Mouse (Mus musculus): ENCODE results near the gene Dnajc4. TPM values are rescaled to one million over a fixed set of nuclear protein-coding genes. Genes with fewer than 3 reads are reported as not detected.

The Dnajc4 gene
- polyA plus RNA-seq, 1 experiment, result 24.1 TPM

GRCm38 (mm10) chr19:6970460-6971085 is 21.8 kb downstream of the Dnajc4 start:
- 0 out of 2 replicates have a peak overlapping the region, but pooled peaks have one; percentile 2 for H3K27ac ChIP-seq (ENCODE audit: insufficient read depth, low read length)
- H3K36me3 ChIP-seq (ENCODE audit: control insufficient read depth, insufficient read depth, low read length), result 0 out of 2 replicates have a peak, but pooled peaks cover 1% of the 10 kb centered on the region
- no peaks in the 10 kb centered on the region for H3K27me3 ChIP-seq (ENCODE audit: control insufficient read depth, insufficient read depth, low read length)
- H3K4me1 ChIP-seq (ENCODE audit: control insufficient read depth, insufficient read depth, insufficient read length), result peaks cover 17% of the 10 kb centered on the region
- H3K4me3 ChIP-seq (ENCODE audit: extremely low read depth, insufficient read depth, insufficient read length), result no peak overlapping the region
- 39% methylated on average over 11 of the region's 11 CpGs for WGBS
- TF ChIP-seq POLR2A (IDR thresholded peaks at IDR 0.05; ENCODE audit: low read depth, low read length) (no peak), CTCF (IDR thresholded peaks at IDR 0.05; ENCODE audit: extremely low read depth, insufficient read depth, insufficient read length, insufficient replicate concordance) (no peak)
- DNase-seq (ENCODE audit: low read depth in 1 of 2, low spot score in 2 of 2), result no peak

- Histone ChIP-seq H3K4me3 (ENCODE audit: extremely low read depth, insufficient read depth, insufficient read length) (peak overlapping the region; percentile 70), H3K4me1 (ENCODE audit: control insufficient read depth, insufficient read depth, insufficient read length) (peaks cover 17% of the 10 kb centered on the region), H3K36me3 (ENCODE audit: control insufficient read depth, insufficient read depth, low read length) (0 out of 2 replicates have a peak, but pooled peaks cover 1% of the 10 kb centered on the region), H3K27ac (ENCODE audit: insufficient read depth, low read length) (0 out of 2 replicates have a peak overlapping the region, but pooled peaks have one; percentile 3), H3K27me3 (ENCODE audit: control insufficient read depth, insufficient read depth, low read length) (no peaks in the 10 kb centered on the region)
- DNase-seq (ENCODE audit: low read depth in 1 of 2, low spot score in 2 of 2), result peak; percentile 32 to 68
- TF ChIP-seq CTCF (IDR thresholded peaks at IDR 0.05; ENCODE audit: extremely low read depth, insufficient read depth, insufficient read length, insufficient replicate concordance), result peak; percentile 86; the same call in 1 of the 2 replicates
- TF ChIP-seq POLR2A (IDR thresholded peaks at IDR 0.05; ENCODE audit: low read depth, low read length), result peak; percentile 41
- WGBS, result 3% methylated on average over 55 of the region's 55 CpGs
Observed at GRCm38 (mm10) chr19:6969665-6970381, 22.5 kb downstream of the Dnajc4 start.

DNA sequence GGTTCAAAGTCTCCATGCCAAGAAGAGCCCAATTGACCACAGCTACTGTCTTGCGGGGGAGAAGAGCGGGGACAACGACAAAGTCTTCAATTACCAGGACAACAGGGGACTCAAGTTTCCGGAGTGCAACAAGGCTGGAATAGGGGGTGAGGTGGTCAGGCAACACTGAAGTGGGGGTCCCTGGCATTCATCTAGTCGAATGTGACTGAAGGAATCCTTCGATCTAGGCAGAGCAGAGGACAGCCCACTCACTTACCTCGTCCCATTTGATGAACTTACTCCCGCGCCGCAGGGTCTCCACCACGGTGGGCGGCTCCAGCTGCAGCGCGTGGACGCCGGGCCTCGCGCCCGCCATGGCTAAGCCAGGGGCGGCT is 23.1 kb downstream of the Dnajc4 start:
- H3K4me3 ChIP-seq (ENCODE audit: extremely low read depth, insufficient read depth, insufficient read length), result peak overlapping the region; percentile 70
- 2% methylated on average over 20 of the region's 20 CpGs for WGBS
- no peak for DNase-seq (ENCODE audit: low read depth in 1 of 2, low spot score in 2 of 2)
- H3K36me3 ChIP-seq (ENCODE audit: control insufficient read depth, insufficient read depth, low read length), result peaks cover 4% of the 10 kb centered on the region; the same call in 1 of the 2 replicates
- no peak overlapping the region for H3K27ac ChIP-seq (ENCODE audit: insufficient read depth, low read length)
- no peaks in the 10 kb centered on the region for H3K27me3 ChIP-seq (ENCODE audit: control insufficient read depth, insufficient read depth, low read length)
- peaks cover 17% of the 10 kb centered on the region for H3K4me1 ChIP-seq (ENCODE audit: control insufficient read depth, insufficient read depth, insufficient read length)
- TF ChIP-seq CTCF (IDR thresholded peaks at IDR 0.05; ENCODE audit: extremely low read depth, insufficient read depth, insufficient read length, insufficient replicate concordance) (no peak), POLR2A (IDR thresholded peaks at IDR 0.05; ENCODE audit: low read depth, low read length) (no peak)

DNA sequence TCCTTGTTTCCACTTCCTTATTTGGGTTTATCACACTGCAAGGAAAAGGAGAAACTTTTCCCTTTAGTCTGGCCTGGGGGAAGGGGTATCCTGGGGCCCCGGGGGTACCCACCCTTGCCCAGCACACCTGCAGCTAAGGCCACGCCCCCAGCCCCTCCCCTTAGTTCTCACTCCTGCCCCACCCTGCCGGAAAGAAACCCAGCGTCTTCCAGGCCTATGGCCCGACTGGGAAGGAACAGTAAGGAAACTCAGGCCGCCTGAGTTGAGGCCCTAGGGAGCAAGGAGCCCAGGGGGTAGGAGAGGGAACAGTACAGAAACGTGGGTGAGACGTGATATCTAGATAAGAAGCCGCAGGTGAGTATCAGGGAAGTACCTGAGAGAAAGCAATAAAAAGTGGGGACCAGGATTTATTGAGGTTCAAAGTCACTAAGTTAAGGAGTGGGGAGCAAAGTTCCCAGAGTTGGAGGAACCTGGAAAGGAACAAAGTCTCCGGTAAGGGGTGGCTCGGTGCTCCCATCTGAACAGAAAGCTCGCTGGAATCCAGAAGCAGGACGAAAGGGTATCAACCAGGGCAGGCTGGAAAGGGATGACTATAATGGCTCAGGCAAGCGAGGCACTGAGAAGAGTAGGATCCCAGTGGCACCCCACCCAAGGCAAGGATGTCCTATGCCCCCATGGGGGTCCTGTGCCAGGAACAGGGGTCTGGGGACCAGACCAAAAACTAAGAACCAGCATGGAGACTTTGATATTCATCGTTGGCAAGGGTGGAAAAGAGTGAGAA is 23.7 kb downstream of the Dnajc4 start:
- Histone ChIP-seq H3K4me1 (ENCODE audit: control insufficient read depth, insufficient read depth, insufficient read length) (peaks cover 12% of the 10 kb centered on the region), H3K27me3 (ENCODE audit: control insufficient read depth, insufficient read depth, low read length) (no peaks in the 10 kb centered on the region), H3K36me3 (ENCODE audit: control insufficient read depth, insufficient read depth, low read length) (peaks cover 4% of the 10 kb centered on the region; the same call in 1 of the 2 replicates), H3K27ac (ENCODE audit: insufficient read depth, low read length) (no peak overlapping the region), H3K4me3 (ENCODE audit: extremely low read depth, insufficient read depth, insufficient read length) (peak overlapping the region; percentile 70)
- TF ChIP-seq POLR2A (IDR thresholded peaks at IDR 0.05; ENCODE audit: low read depth, low read length), result no peak
- TF ChIP-seq CTCF (IDR thresholded peaks at IDR 0.05; ENCODE audit: extremely low read depth, insufficient read depth, insufficient read length, insufficient replicate concordance), result no peak
- no peak for DNase-seq (ENCODE audit: low read depth in 1 of 2, low spot score in 2 of 2)
- 20% methylated on average over 15 of the region's 15 CpGs for WGBS

DNA sequence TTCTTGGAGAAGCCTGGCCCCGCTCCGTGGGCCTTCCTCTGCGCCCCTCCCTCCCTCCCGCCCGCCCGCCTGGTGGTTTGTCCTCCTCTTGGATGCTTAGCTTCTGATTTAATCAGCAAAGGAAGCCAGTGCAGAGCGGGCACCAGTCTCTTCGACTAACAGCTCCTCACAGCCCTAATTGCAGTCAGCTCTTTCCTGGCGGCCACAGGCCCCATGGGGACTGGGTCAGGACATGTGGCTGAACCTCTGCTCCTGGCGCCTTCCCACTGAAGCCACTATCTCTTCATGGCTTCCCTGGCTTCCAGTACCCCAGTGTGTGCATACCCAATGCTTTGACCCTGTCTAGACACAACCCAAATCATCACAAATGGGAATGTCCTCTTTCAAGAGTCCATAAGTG is 35.9 kb downstream of the Dnajc4 start:
- 80% methylated on average over 10 of the region's 10 CpGs for WGBS
- Histone ChIP-seq H3K36me3 (ENCODE audit: control insufficient read depth, insufficient read depth, low read length) (peaks cover 7% of the 10 kb centered on the region), H3K4me3 (ENCODE audit: extremely low read depth, insufficient read depth, insufficient read length) (no peak overlapping the region), H3K4me1 (ENCODE audit: control insufficient read depth, insufficient read depth, insufficient read length) (peaks cover 11% of the 10 kb centered on the region; the same call in 1 of the 2 replicates), H3K27me3 (ENCODE audit: control insufficient read depth, insufficient read depth, low read length) (no peaks in the 10 kb centered on the region), H3K27ac (ENCODE audit: insufficient read depth, low read length) (no peak overlapping the region)
- DNase-seq (ENCODE audit: low read depth in 1 of 2, low spot score in 2 of 2), result no peak
- TF ChIP-seq CTCF (IDR thresholded peaks at IDR 0.05; ENCODE audit: extremely low read depth, insufficient read depth, insufficient read length, insufficient replicate concordance) (no peak), POLR2A (IDR thresholded peaks at IDR 0.05; ENCODE audit: low read depth, low read length) (no peak)

DNA sequence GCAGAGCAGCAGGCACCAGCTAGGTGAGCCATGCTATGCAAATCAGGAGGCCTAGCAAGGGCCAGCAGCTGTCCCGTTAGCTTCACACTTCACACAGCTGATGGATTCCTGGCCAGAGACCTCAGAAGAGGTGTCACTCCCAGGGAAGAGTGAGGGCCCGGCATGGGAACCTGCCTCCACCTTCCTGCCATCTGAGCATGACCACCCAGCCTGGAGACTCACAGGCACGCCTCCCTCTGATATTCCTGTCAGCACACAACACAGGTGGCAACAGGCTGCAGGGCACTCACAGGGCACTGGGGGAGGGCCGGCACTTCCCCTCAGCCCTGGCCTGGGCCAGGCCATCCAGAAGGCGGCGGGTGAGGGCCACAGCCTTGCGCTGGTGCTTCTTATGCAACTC is 36.9 kb downstream of the Dnajc4 start:
- WGBS, result 85% methylated on average over 7 of the region's 7 CpGs
- H3K4me3 ChIP-seq (ENCODE audit: extremely low read depth, insufficient read depth, insufficient read length), result no peak overlapping the region
- H3K36me3 ChIP-seq (ENCODE audit: control insufficient read depth, insufficient read depth, low read length), result peaks cover 7% of the 10 kb centered on the region
- TF ChIP-seq POLR2A (IDR thresholded peaks at IDR 0.05; ENCODE audit: low read depth, low read length), result no peak
- TF ChIP-seq CTCF (IDR thresholded peaks at IDR 0.05; ENCODE audit: extremely low read depth, insufficient read depth, insufficient read length, insufficient replicate concordance), result no peak
- DNase-seq (ENCODE audit: low read depth in 1 of 2, low spot score in 2 of 2), result no peak
- H3K27ac ChIP-seq (ENCODE audit: insufficient read depth, low read length), result no peak overlapping the region
- H3K4me1 ChIP-seq (ENCODE audit: control insufficient read depth, insufficient read depth, insufficient read length), result peaks cover 11% of the 10 kb centered on the region; the same call in 1 of the 2 replicates
- no peaks in the 10 kb centered on the region for H3K27me3 ChIP-seq (ENCODE audit: control insufficient read depth, insufficient read depth, low read length)
